Mouse (Mus musculus) urinary bladder, postnatal 4 days (tissue): ENCODE measurements around the gene Sept9.

Experiments
- DNase-seq, 2 experiments: peaks; one replicate each; pipeline ENCODE4 v3.0.0; 2021 to 2022; ENCODE audit warnings: low spot score in 2 of 2

Sept9 gene

GRCm38 (mm10) chr11:117406711-117407110, 207.2 kb downstream of the Sept9 start:
- DNase-seq: no peak

- no peak for DNase-seq
Measured at GRCm38 (mm10) chr11:117407196-117407595, 207.7 kb downstream of the Sept9 start.

- no peak for DNase-seq
Measured at GRCm38 (mm10) chr11:117407651-117408441, 208.4 kb downstream of the Sept9 start.

GRCm38 (mm10) chr11:117408442-117409031, 209.1 kb downstream of the Sept9 start:
- no peak for DNase-seq

- no peak for DNase-seq
Measured at GRCm38 (mm10) chr11:117409331-117409730, 209.9 kb downstream of the Sept9 start.

GRCm38 (mm10) chr11:117410059-117410458, 210.6 kb downstream of the Sept9 start:
- no peak for DNase-seq

- no peak for DNase-seq
Measured at GRCm38 (mm10) chr11:117411663-117412062, 212.2 kb downstream of the Sept9 start.
